Mouse (Mus musculus) bone marrow, adult 2 months (tissue): ENCODE results near the gene Hist2h2aa2. TPM values are rescaled to one million over a fixed set of nuclear protein-coding genes. Genes with fewer than 3 reads are reported as not detected.
"Not testable (repeated sequence)": the region's sequence is repeated elsewhere in the genome, so short reads cannot be mapped to it uniquely, and the experiment has no call there.

ENCODE experiments used
- H3K27ac ChIP-seq: fragments of 200-500 bp; 2 replicates; pipeline ENCODE4 v1.5.1; 2012; ENCODE audit warnings: low read depth, mild to moderate bottlenecking, control low read depth, inconsistent platforms, low read length; ENCODE audit not compliant: control insufficient read depth, poor library complexity, insufficient read depth
- H3K4me1 ChIP-seq: fragments of 200-500 bp; 2 replicates; pipeline ENCODE4 v1.6.1; 2011; ENCODE audit warnings: low read length; ENCODE audit not compliant: control insufficient read depth, insufficient read depth
- H3K4me3 ChIP-seq: fragments of 200-500 bp; replicated peaks from 2 replicates; pipeline ENCODE3; 2011; ENCODE audit warnings: mild to moderate bottlenecking, low read depth, low read length, control low read depth; ENCODE audit not compliant: control insufficient read depth
- CTCF ChIP-seq: fragments of 200-500 bp; IDR thresholded peaks from 2 replicates; pipeline ENCODE4 v1.5.1; 2011; ENCODE audit warnings: low read length, control low read depth; ENCODE audit not compliant: control insufficient read depth, insufficient read depth
- POLR2A ChIP-seq: fragments of 200-500 bp; IDR thresholded peaks from 2 replicates; pipeline ENCODE4 v1.6.1; 2011; ENCODE audit warnings: low read depth, mild to moderate bottlenecking, control low read depth, low read length, borderline replicate concordance; ENCODE audit not compliant: control insufficient read depth
- WGBS: fragments of 180-500 bp; shearing (Covaris S2); methylation state at CpG from one replicate; pipeline ENCODE4 v1.1.7; 2018; 5-methylcytosine and 5-hydroxymethylcytosine counted together
- polyA plus RNA-seq: library from polyadenylated mRNA; stranded (reverse); fragments of >200 nt; gene quantifications from 2 replicates; pipeline ENCODE4 v1.2.4, GENCODE M21; 2011; ENCODE audit warnings: low replicate concordance; ENCODE audit not compliant: missing spikeins, insufficient read depth, insufficient read length

Hist2h2aa2 gene
- polyA plus RNA-seq, 1 experiment = 139 TPM

DNA sequence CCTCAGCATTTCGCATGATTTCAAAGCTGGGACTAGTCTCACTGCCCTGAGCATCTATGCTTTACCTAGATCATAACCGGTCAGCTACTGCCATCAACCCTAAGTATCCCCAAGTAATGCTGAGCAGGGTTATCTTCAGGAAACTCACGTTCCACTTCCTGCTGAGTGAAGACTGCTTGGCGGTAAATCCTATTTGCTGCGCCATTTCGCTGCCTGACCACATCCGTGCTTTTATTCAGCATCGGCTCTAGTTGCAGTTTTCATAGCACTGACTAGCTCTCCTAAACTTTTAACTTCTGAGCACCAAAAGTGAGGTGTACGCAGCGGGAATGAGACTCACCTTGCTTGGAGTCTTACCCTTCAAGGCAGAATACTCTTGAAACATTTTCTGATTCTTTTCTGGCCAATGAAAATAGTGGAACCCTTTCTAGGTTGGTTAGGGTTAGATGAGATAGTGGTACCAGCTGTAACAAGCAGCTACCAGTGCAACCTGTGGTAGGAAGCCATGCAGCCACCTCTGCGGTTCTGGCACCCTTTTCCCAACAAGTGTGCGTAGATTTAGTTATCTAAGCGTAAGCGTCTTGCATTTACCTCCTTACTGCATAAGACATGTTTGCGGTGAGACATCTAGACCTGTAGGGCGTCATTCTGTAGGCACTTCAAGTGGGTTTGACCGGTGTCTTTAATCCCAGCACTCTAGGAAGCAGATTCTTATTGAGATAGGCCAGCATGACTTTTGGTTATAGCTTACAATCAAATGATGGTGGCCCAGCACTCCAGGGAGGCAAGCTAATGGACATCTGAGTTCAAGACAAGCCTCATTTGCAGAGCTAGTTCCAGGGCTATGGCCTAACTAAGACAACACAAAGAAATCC is 33.8 kb upstream of the Hist2h2aa2 start:
- Histone ChIP-seq H3K4me3 (no peak overlapping the region), H3K4me1 (no peaks in the 10 kb centered on the region; the same call in 1 of the 2 replicates), H3K27ac (no peak overlapping the region)
- 34% methylated on average over 17 of the region's 17 CpGs for WGBS
- no peak for TF ChIP-seq CTCF
- TF ChIP-seq POLR2A = no peak

- TF ChIP-seq CTCF (no peak), POLR2A (peak; percentile 93)
- peak within 1 kb of the TSS; percentile 75 for H3K4me3 ChIP-seq
- under 1% methylated on average over 45 of the region's 45 CpGs for WGBS
- no peaks in the 10 kb centered on the region; the same call in 1 of the 2 replicates for H3K4me1 ChIP-seq
- H3K27ac ChIP-seq = peak within 1 kb of the TSS; percentile 98
Observed at GRCm38 (mm10) chr3:96269511-96270474, 29.7 kb upstream of the Hist2h2aa2 start, which contains the start of gene Hist2h2bb. Gene Hist2h2bb (plus strand): TSS chr3:96269752.

GRCm38 (mm10) chr3:96268776-96269378 is 28.8 kb upstream of the Hist2h2aa2 start:
- Histone ChIP-seq H3K4me3 (peak overlapping the region; percentile 64), H3K27ac (peak overlapping the region; percentile 98)
- peak; percentile 95; the same call in 1 of the 2 replicates for TF ChIP-seq POLR2A
- WGBS = under 1% methylated on average over 13 of the region's 44 CpGs
- not testable (repeated sequence) for H3K4me1 ChIP-seq

DNA sequence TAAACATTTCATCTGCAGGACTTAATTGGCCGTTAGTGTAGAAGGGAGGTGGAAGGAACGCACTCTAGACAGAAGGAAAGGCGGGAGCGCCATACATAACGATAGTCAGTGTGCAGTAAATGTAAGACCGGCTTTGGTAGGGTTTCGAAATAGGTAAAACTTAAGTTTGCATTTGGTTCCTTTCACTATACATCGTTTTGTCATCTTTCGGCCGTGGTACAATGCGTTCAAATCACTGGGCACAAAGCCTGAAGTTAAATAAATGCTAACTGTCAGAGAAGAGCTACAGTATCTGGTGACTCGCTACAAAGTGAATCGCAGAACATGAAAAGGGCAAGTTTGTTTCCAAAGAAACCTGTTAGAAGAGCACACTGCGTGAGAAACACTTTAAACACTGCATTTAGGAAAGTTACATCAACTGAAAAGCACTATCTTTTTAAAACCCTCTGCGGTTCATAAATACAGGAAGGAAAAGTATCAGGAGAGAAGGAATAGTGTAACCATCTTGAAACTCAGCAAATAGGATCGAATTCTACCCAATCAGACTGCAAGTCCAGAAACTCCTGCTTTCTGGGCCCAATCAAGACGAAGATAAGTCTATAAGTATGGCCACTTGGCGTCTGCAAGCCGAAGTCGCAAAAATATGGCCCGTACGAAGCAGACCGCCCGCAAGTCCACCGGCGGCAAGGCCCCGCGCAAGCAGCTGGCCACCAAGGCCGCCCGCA is 28.1 kb upstream of the Hist2h2aa2 start, which contains the start of gene Hist2h3b:
Gene Hist2h3b (plus strand): TSS at position 604 of the 725 bp plus-strand sequence.
- H3K27ac ChIP-seq = peak within 1 kb of the TSS; percentile 98
- peak; percentile 96; the same call in 1 of the 2 replicates for TF ChIP-seq POLR2A
- no peak for TF ChIP-seq CTCF
- H3K4me3 ChIP-seq = peak within 1 kb of the TSS; percentile 75
- no peaks in the 10 kb centered on the region; the same call in 1 of the 2 replicates for H3K4me1 ChIP-seq
- WGBS = 12% methylated on average over 28 of the region's 30 CpGs

DNA sequence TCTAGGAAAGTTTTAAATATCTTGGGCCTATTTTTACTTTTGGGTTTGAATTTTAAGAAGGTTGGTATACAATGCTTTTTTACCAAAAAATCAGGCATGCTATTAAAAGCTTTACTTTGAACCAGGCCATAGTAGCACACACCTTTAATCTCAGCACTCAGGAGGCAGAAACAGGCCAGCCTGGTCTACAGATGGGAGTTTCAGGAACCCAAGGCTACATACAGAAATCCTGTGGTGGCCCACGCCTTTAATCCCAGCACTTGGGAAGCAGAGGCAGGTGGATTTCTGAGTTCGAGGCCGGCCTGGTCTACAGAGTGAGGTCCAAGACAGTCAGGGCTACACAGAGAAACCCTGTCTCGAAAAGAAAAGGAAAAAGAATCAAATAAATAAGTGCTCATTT is 27.5 kb upstream of the Hist2h2aa2 start:
- Histone ChIP-seq H3K4me1 (no peaks in the 10 kb centered on the region; the same call in 1 of the 2 replicates), H3K4me3 (no peak overlapping the region), H3K27ac (peak overlapping the region; percentile 59)
- 71% methylated on average over 4 of the region's 4 CpGs for WGBS
- TF ChIP-seq CTCF = no peak
- no peak for TF ChIP-seq POLR2A

DNA sequence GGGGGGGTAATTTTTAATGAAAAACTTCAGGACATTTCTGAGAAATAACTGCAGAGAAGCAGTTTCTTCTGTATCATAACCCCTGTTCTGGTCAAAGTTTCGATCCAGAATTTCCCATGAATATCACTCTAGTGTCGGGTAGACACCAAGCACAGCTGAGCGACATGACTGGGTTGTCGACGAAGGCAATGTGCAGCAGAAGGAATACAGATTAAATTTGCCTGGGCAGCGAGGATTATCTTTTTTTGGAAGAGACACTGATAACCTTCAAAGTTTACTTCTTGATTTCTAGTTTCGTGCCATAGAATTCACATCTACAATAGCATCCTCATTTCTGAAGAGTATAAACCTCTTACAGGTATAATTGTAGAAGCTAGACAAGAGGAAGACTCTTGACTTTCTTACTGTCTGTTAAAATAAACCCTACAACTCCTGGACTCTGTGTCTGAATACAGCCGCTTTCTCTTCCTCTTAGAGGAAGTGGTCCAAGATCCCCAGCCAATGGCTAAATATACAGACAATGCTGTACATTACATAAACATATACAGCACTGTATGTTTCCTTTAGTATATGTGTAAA is 26.1 kb upstream of the Hist2h2aa2 start:
- TF ChIP-seq CTCF (no peak), POLR2A (no peak)
- Histone ChIP-seq H3K4me3 (no peak overlapping the region), H3K4me1 (no peaks in the 10 kb centered on the region; the same call in 1 of the 2 replicates), H3K27ac (no peak overlapping the region)
- WGBS = 59% methylated on average over 8 of the region's 8 CpGs

DNA sequence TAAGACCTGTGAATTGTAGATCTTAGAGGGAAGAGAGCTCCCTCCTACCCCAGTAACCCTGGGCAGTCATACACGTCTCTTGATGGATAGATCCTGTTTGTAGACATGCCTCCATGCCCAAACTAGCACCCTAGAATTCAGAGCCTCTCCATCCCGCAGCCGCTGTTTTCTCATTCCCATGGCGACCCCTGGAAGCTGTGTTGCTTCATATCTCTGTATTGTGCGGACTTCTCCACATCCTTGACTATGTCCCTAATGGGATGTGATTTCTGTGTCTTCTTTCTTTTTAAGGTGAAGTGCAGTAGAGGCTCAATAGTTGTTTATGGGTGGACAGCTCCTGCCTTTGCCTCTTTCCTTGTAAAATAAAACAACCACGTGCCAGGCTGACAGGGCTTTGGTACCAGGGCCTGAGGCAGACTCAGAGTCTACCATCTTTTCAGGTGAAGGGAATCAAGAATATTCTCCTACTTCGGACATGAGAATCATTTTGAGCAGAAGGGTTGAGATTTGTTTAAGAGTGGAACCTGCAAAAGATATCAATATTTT is 24.4 kb upstream of the Hist2h2aa2 start:
- peak overlapping the region; percentile 97; the same call in 1 of the 2 replicates for H3K27ac ChIP-seq
- peak overlapping the region; percentile 26 for H3K4me3 ChIP-seq
- WGBS = 53% methylated on average over 7 of the region's 7 CpGs
- no peak for TF ChIP-seq POLR2A
- TF ChIP-seq CTCF = no peak
- H3K4me1 ChIP-seq = no peaks in the 10 kb centered on the region; the same call in 1 of the 2 replicates
